Mouse (Mus musculus) MEL (cell line): ENCODE measurements around the gene Pecam1. TPM values are rescaled to one million over a fixed set of nuclear protein-coding genes. Genes with fewer than 3 reads are reported as not detected.
"Not testable (repeated sequence)": the region's sequence is repeated elsewhere in the genome, so short reads cannot be mapped to it uniquely, and the experiment has no call there.

Experiments
- DNase-seq: peaks from one replicate; pipeline ENCODE4 v3.0.0; 2011; ENCODE audit warnings: low read depth, low spot score
- H3K27ac ChIP-seq: 2 replicates; pipeline ENCODE4 v1.5.1; 2012; ENCODE audit warnings: low read depth, mild to moderate bottlenecking, control low read depth, low read length, moderate library complexity; ENCODE audit not compliant: control insufficient read depth
- H3K27me3 ChIP-seq, 2 experiments: fragments of 150-350 bp in 1 of 2; sonication (generic) in 1 of 2; 2 replicates each; pipeline ENCODE4 v1.6.1; 2012; ENCODE audit warnings: low read length in 2 of 2, mild to moderate bottlenecking in 2 of 2, improper control_type of control experiment in 1 of 2, moderate library complexity in 1 of 2; ENCODE audit not compliant: insufficient read depth in 2 of 2, control insufficient read depth in 1 of 2
- H3K36me3 ChIP-seq, 2 experiments: 2 replicates each; pipeline ENCODE4 v1.6.1; 2012 to 2014; ENCODE audit warnings: low read length in 2 of 2, improper control_type of control experiment in 1 of 2, inconsistent platforms in 1 of 2, mild to moderate bottlenecking in 1 of 2; ENCODE audit not compliant: insufficient read depth in 2 of 2, control insufficient read depth in 1 of 2
- H3K4me1 ChIP-seq, 2 experiments: fragments of 150-350 bp in 1 of 2; sonication (generic) in 1 of 2; 2 replicates each; pipeline ENCODE4 v1.6.1; 2012; ENCODE audit warnings: low read length in 2 of 2, improper control_type of control experiment in 1 of 2, mild to moderate bottlenecking in 1 of 2; ENCODE audit not compliant: insufficient read depth in 2 of 2, control insufficient read depth in 1 of 2
- H3K4me3 ChIP-seq, 2 experiments: fragments of 150-350 bp in 1 of 2; sonication (generic) in 1 of 2; 2 replicates each; pipeline ENCODE4 v1.5.1; 2012; ENCODE audit warnings: low read depth in 2 of 2, low read length in 2 of 2, mild to moderate bottlenecking in 2 of 2, moderate library complexity in 2 of 2, control low read depth in 1 of 2, improper control_type of control experiment in 1 of 2; ENCODE audit not compliant: control insufficient read depth in 1 of 2, insufficient read depth in 1 of 2
- H3K79me2 ChIP-seq: 2 replicates; pipeline ENCODE4 v1.6.1; 2012; ENCODE audit warnings: mild to moderate bottlenecking, low read length, moderate library complexity; ENCODE audit not compliant: control insufficient read depth, poor library complexity, insufficient read depth
- H3K9ac ChIP-seq: 2 replicates; pipeline ENCODE4 v1.6.1; 2012; ENCODE audit warnings: low read depth, mild to moderate bottlenecking, control low read depth, low read length, moderate library complexity; ENCODE audit not compliant: control insufficient read depth, poor library complexity, severe bottlenecking
- H3K9me3 ChIP-seq: fragments of 150-350 bp; sonication (generic); replicated peaks from 2 replicates; pipeline ENCODE4 v1.6.1; 2012; ENCODE audit warnings: mild to moderate bottlenecking, low read length, improper control_type of control experiment, moderate library complexity; ENCODE audit not compliant: insufficient read depth
- BHLHE40 ChIP-seq: IDR thresholded peaks from 2 replicates; pipeline ENCODE4 v1.6.1; 2012; ENCODE audit warnings: low read depth, mild to moderate bottlenecking, inconsistent platforms, low read length, improper control_type of control experiment, borderline replicate concordance
- CHD2 ChIP-seq: IDR thresholded peaks from 2 replicates; pipeline ENCODE4 v1.6.1; 2011; ENCODE audit warnings: low read length, improper control_type of control experiment
- E2F4 ChIP-seq: IDR thresholded peaks from 2 replicates; pipeline ENCODE4 v1.6.1; 2011; ENCODE audit warnings: low read depth, low read length, improper control_type of control experiment, borderline replicate concordance
- ELF1 ChIP-seq: IDR thresholded peaks from 2 replicates; pipeline ENCODE4 v1.6.1; 2014; ENCODE audit warnings: low read depth, mild to moderate bottlenecking, inconsistent platforms, low read length, improper control_type of control experiment, moderate library complexity
- EP300 ChIP-seq, 2 experiments: IDR thresholded peaks; 2 replicates each; pipeline ENCODE4 v1.6.1; 2011; ENCODE audit warnings: improper control_type of control experiment in 2 of 2, low read length in 2 of 2, low read depth in 1 of 2, mild to moderate bottlenecking in 1 of 2
- ETS1 ChIP-seq: IDR thresholded peaks from 2 replicates; pipeline ENCODE4 v1.6.1; 2012; ENCODE audit warnings: low read depth, mild to moderate bottlenecking, inconsistent platforms, low read length, improper control_type of control experiment, moderate library complexity
- GABPA ChIP-seq: IDR thresholded peaks from 2 replicates; pipeline ENCODE4 v1.6.1; 2012; ENCODE audit warnings: low read depth, mild to moderate bottlenecking, inconsistent platforms, low read length, improper control_type of control experiment, moderate library complexity
- GATA1 ChIP-seq: IDR thresholded peaks from 2 replicates; pipeline ENCODE4 v1.6.1; 2011; ENCODE audit warnings: low read depth, low read length, improper control_type of control experiment
- JUND ChIP-seq: IDR thresholded peaks from 2 replicates; pipeline ENCODE4 v1.6.1; 2011; ENCODE audit warnings: low read depth, mild to moderate bottlenecking, improper control_type of control experiment, low read length
- MAFK ChIP-seq: IDR thresholded peaks from 2 replicates; pipeline ENCODE4 v1.6.1; 2011; ENCODE audit warnings: low read depth, mild to moderate bottlenecking, low read length, improper control_type of control experiment, borderline replicate concordance
- MAX ChIP-seq: IDR thresholded peaks from 2 replicates; pipeline ENCODE4 v1.6.1; 2011; ENCODE audit warnings: low read length, improper control_type of control experiment
- MYC ChIP-seq: IDR thresholded peaks from 2 replicates; pipeline ENCODE4 v1.6.1; 2011; ENCODE audit warnings: low read depth, mild to moderate bottlenecking, low read length, improper control_type of control experiment, moderate library complexity
- NRF1 ChIP-seq: IDR thresholded peaks from 2 replicates; pipeline ENCODE4 v1.6.1; 2014; ENCODE audit warnings: low read depth, mild to moderate bottlenecking, inconsistent platforms, low read length, improper control_type of control experiment, moderate library complexity; ENCODE audit not compliant: poor library complexity, insufficient read depth, severe bottlenecking
- POLR2AphosphoS5 ChIP-seq: IDR thresholded peaks from 2 replicates; pipeline ENCODE4 v1.6.1; 2012; ENCODE audit warnings: low read depth, borderline replicate concordance, mild to moderate bottlenecking, inconsistent platforms, low read length, moderate library complexity, mixed read lengths
- RAD21 ChIP-seq: IDR thresholded peaks from 2 replicates; pipeline ENCODE4 v1.6.1; 2011; ENCODE audit warnings: mild to moderate bottlenecking, low read depth, low read length, improper control_type of control experiment
- RCOR1 ChIP-seq: IDR thresholded peaks from 2 replicates; pipeline ENCODE4 v1.6.1; 2012; ENCODE audit warnings: low read depth, mild to moderate bottlenecking, inconsistent platforms, low read length, improper control_type of control experiment
- SIN3A ChIP-seq: IDR thresholded peaks from 2 replicates; pipeline ENCODE4 v1.6.1; 2012; ENCODE audit warnings: low read length, improper control_type of control experiment, inconsistent platforms
- SMC3 ChIP-seq: IDR thresholded peaks from 2 replicates; pipeline ENCODE4 v1.6.1; 2011; ENCODE audit warnings: low read depth, low read length, improper control_type of control experiment
- TAL1 ChIP-seq: IDR thresholded peaks from 2 replicates; pipeline ENCODE4 v1.6.1; 2012; ENCODE audit warnings: mild to moderate bottlenecking, inconsistent platforms, low read length, moderate library complexity, mixed read lengths
- TCF12 ChIP-seq: IDR thresholded peaks from 2 replicates; pipeline ENCODE4 v1.6.1; 2014; ENCODE audit warnings: low read depth, mild to moderate bottlenecking, inconsistent platforms, low read length, improper control_type of control experiment, moderate library complexity
- ZKSCAN1 ChIP-seq: IDR thresholded peaks from 2 replicates; pipeline ENCODE4 v1.6.1; 2012; ENCODE audit warnings: low read depth, mild to moderate bottlenecking, inconsistent platforms, low read length, improper control_type of control experiment, moderate library complexity
- ZMIZ1 ChIP-seq: IDR thresholded peaks from 2 replicates; pipeline ENCODE4 v1.6.1; 2012; ENCODE audit warnings: low read depth, mild to moderate bottlenecking, inconsistent platforms, low read length, improper control_type of control experiment, moderate library complexity
- ZNF384 ChIP-seq: IDR thresholded peaks from 2 replicates; pipeline ENCODE4 v1.6.1; 2012; ENCODE audit warnings: low read depth, mild to moderate bottlenecking, inconsistent platforms, low read length, improper control_type of control experiment
- polyA plus RNA-seq, 2 experiments: library from polyadenylated mRNA; stranded (reverse) in 1 of 2; unstranded in 1 of 2; fragments of >175 nt in 1 of 2; fragments of >200 nt in 1 of 2; gene quantifications; 2 replicates each; pipeline versions ENCODE4 v1.2.1 to v1.2.4; 2012; ENCODE audit warnings: low replicate concordance in 2 of 2, low read depth in 1 of 2; ENCODE audit not compliant: insufficient read length in 2 of 2, insufficient read depth in 1 of 2, missing spikeins in 1 of 2
- total RNA-seq: library from RNA; depleted of rRNA; stranded (reverse); fragments of 300-350 nt; gene quantifications from 2 replicates; pipeline ENCODE4 v1.2.3, GENCODE M21; 2012

Gene Pecam1
- total and polyA plus RNA-seq, 3 experiments = 0.12 to 0.14 TPM; not detected in 1

GRCm38 (mm10) chr11:106727967-106728366, 22.5 kb downstream of the Pecam1 start:
- Histone ChIP-seq H3K27me3 (no peaks in the 10 kb centered on the region), H3K4me1 (peaks cover 38 to 59% of the 10 kb centered on the region in 2 experiments), H3K9ac (no peak overlapping the region), H3K9me3 (no peaks in the 10 kb centered on the region), H3K27ac (no peak overlapping the region), H3K4me3 (no peak overlapping the region), H3K79me2 (no peaks in the 10 kb centered on the region), H3K36me3 (peaks cover 0 to 53% of the 10 kb centered on the region in 2 experiments; a peak in 2 of 4 replicates)
- DNase-seq = peak; percentile 21
- no peak for TF ChIP-seq E2F4
- TF ChIP-seq ZKSCAN1 = no peak
- no peak for TF ChIP-seq ELF1
- no peak for TF ChIP-seq CHD2
- no peak for TF ChIP-seq NRF1
- no peak for TF ChIP-seq GABPA
- no peak for TF ChIP-seq TCF12
- no peak for TF ChIP-seq POLR2AphosphoS5
- no peak for TF ChIP-seq ZMIZ1
- TF ChIP-seq ETS1 = no peak

GRCm38 (mm10) chr11:106724916-106725235, 25.6 kb downstream of the Pecam1 start:
- DNase-seq, H3K27me3 ChIP-seq, H3K79me2 ChIP-seq, H3K9me3 ChIP-seq, H3K4me3 ChIP-seq, H3K27ac ChIP-seq, H3K9ac ChIP-seq: not testable (repeated sequence)
- Histone ChIP-seq H3K4me1 (peaks cover 35 to 53% of the 10 kb centered on the region in 2 experiments), H3K36me3 (peaks cover 0 to 50% of the 10 kb centered on the region in 2 experiments; a peak in 2 of 4 replicates)
- TF ChIP-seq ZNF384 = peak; percentile 62; the same call in 1 of the 2 replicates

- H3K36me3 ChIP-seq = peaks cover 0 to 50% of the 10 kb centered on the region in 2 experiments; a peak in 2 of 4 replicates
- H3K27ac ChIP-seq = peak overlapping the region; percentile 5; the same call in 1 of the 2 replicates
- H3K79me2 ChIP-seq = no peaks in the 10 kb centered on the region
- H3K4me1 ChIP-seq = peaks cover 35 to 53% of the 10 kb centered on the region in 2 experiments
- no peaks in the 10 kb centered on the region; a peak in 1 of 4 replicates for H3K27me3 ChIP-seq
- no peak overlapping the region for H3K9ac ChIP-seq
- no peaks in the 10 kb centered on the region for H3K9me3 ChIP-seq
- DNase-seq = peak; percentile 77
- H3K4me3 ChIP-seq = no peak overlapping the region
- TF ChIP-seq MAX (peak; percentile 44; the same call in 1 of the 2 replicates), GATA1 (peak; percentile 81), TAL1 (peak; percentile 8; the same call in 1 of the 2 replicates), SIN3A (peak; percentile 61; the same call in 1 of the 2 replicates), GABPA (no peak), ZMIZ1 (no peak), ELF1 (no peak), MAFK (no peak), MYC (0 out of 2 replicates have a peak, but pooled peaks have one; percentile 56), NRF1 (no peak), RAD21 (no peak), BHLHE40 (peak; percentile 24; the same call in 1 of the 2 replicates), ZNF384 (no peak), TCF12 (peak; percentile 89), JUND (no peak), E2F4 (no peak), SMC3 (no peak), ETS1 (peak; percentile 87), RCOR1 (peak; percentile 58), EP300 (IDR thresholded peaks at IDR 0.05; ENCODE audit: low read depth in 1 of 2, low read length in 2 of 2) (peak; percentile 82 to 87)
Measured at GRCm38 (mm10) chr11:106724176-106724915, 26.1 kb downstream of the Pecam1 start.
